Comparison of ENCODE assay signal across 14 mouse cellular contexts in genomic region chr17:36869284-36869954, GRCm38 (mm10). TPM values are rescaled to one million over a fixed set of nuclear protein-coding genes. Genes with fewer than 3 reads are reported as not detected.
DNase-seq lines count a peak whose midpoint lies in the region; ATAC-seq and TF ChIP-seq lines count a peak whose summit lies in the region.
"Had no signal": no experiment of that assay in that cellular context is flagged by ENCODE, and none has a peak within 500 bp of the region (broad histone marks: within the 10 kb centered on the region; RNA-seq: fewer than 3 reads in every experiment).

Trim10 (plus strand) TSS chr17:36869574.

- H3K4me2 ChIP-seq in heart, postnatal 0 days (ENCODE audit: low read depth, low read length) = 0 out of 2 replicates have a peak within 1 kb of the TSS, but pooled peaks have one; percentile 12
- H3K4me2 ChIP-seq: neural tube, embryonic 15.5 days had no signal

- no peak for ATAC-seq in heart, postnatal 0 days (ENCODE audit: insufficient read depth, low read depth)
- no peak for ATAC-seq in monocyte, adult 5-6 weeks (replicated peaks; ENCODE audit: insufficient number of reproducible peaks, low FRiP score, low TSS enrichment, poor library complexity, severe bottlenecking)
- ATAC-seq: hindbrain, postnatal 0 days had no signal

- H3K4me1 ChIP-seq in heart, postnatal 0 days (ENCODE audit: control insufficient read depth, insufficient read depth) = no peaks in the 10 kb centered on the region
- peaks cover 0 to 4% of the 10 kb centered on the region in 2 experiments; a peak in 2 of 4 replicates for H3K4me1 ChIP-seq in MEL (ENCODE audit: control insufficient read depth in 1 of 2, insufficient read depth in 2 of 2, low read length in 2 of 2)
- peaks cover 78% of the 10 kb centered on the region for H3K4me1 ChIP-seq in erythroblast, embryonic 14.5 days (ENCODE audit: control insufficient read depth)

- no peak within 1 kb of the TSS for H3K27ac ChIP-seq in heart, postnatal 0 days (ENCODE audit: low read depth)
- peak within 1 kb of the TSS; percentile 89 for H3K27ac ChIP-seq in MEL (ENCODE audit: control insufficient read depth, low read depth, low read length)
- H3K27ac ChIP-seq in gastrocnemius, adult 2 months = no peak within 1 kb of the TSS
- H3K27ac ChIP-seq: hindbrain, postnatal 0 days; neural tube, embryonic 15.5 days had no signal

- no peak for DNase-seq in heart, postnatal 0 days (ENCODE audit: low spot score)
- no peak for DNase-seq in heart, postnatal 10 days
- DNase-seq in MEL (ENCODE audit: low read depth, low spot score) = peak; percentile 96
- DNase-seq in kidney, postnatal 4 days = no peak
- no peak for DNase-seq in gastrocnemius, adult 2 months
- no peak for DNase-seq in retina, embryonic 14.5 days (ENCODE audit: low spot score)
- DNase-seq: adrenal gland, adult 2 months; embryo, embryonic 11 days; thymus, adult 2 months had no signal

- no peak for TF ChIP-seq EP300 in heart, postnatal 0 days (IDR thresholded peaks at IDR 0.05; ENCODE audit: low read depth)
- TF ChIP-seq EP300 in MEL (IDR thresholded peaks at IDR 0.05; ENCODE audit: low read depth in 1 of 2, low read length in 2 of 2) = peak; percentile 94 to 98

- intact Hi-C loops in heart, postnatal 10 days (cut with DNase I) = no loop called here
- intact Hi-C loops in gastrocnemius, adult 2 months (cut with DNase I) = no loop called here

- no peak within 1 kb of the TSS for H3K9ac ChIP-seq in heart, postnatal 0 days (replicated peaks; ENCODE audit: low read depth, low read length)
- H3K9ac ChIP-seq in MEL (ENCODE audit: control insufficient read depth, low read depth, low read length, poor library complexity, severe bottlenecking) = peak within 1 kb of the TSS; percentile 79
- H3K9ac ChIP-seq: neural tube, embryonic 15.5 days had no signal

- no peak within 1 kb of the TSS for H3K4me3 ChIP-seq in heart, postnatal 0 days (ENCODE audit: low read depth, low read length)
- peak within 1 kb of the TSS; percentile 71 to 80 for H3K4me3 ChIP-seq in MEL (ENCODE audit: control insufficient read depth in 1 of 2, insufficient read depth in 1 of 2, low read depth in 2 of 2, low read length in 2 of 2)
- H3K4me3 ChIP-seq in erythroblast, embryonic 14.5 days (replicated peaks) = peak within 1 kb of the TSS; percentile 79
- H3K4me3 ChIP-seq in gastrocnemius, adult 2 months = no peak within 1 kb of the TSS
- H3K4me3 ChIP-seq: neural tube, embryonic 15.5 days had no signal

- peaks cover 29% of the 10 kb centered on the region for H3K27me3 ChIP-seq in heart, postnatal 0 days (ENCODE audit: control insufficient read depth, insufficient read depth, low read length)
- no peaks in the 10 kb centered on the region for H3K27me3 ChIP-seq in MEL (ENCODE audit: control insufficient read depth in 1 of 2, insufficient read depth in 2 of 2, low read length in 2 of 2)
- H3K27me3 ChIP-seq in erythroblast, embryonic 14.5 days (ENCODE audit: control insufficient read depth) = peaks cover 30% of the 10 kb centered on the region

- no peaks in the 10 kb centered on the region for H3K9me3 ChIP-seq in heart, postnatal 0 days (replicated peaks; ENCODE audit: control insufficient read depth, low read length)
- H3K9me3 ChIP-seq in MEL (replicated peaks; ENCODE audit: insufficient read depth, low read length) = no peaks in the 10 kb centered on the region
- H3K9me3 ChIP-seq in erythroblast, embryonic 14.5 days (ENCODE audit: control insufficient read depth, low read length) = no peaks in the 10 kb centered on the region
- H3K9me3 ChIP-seq: neural tube, embryonic 15.5 days had no signal

- no peak for TF ChIP-seq RAD21 in MEL (IDR thresholded peaks at IDR 0.05; ENCODE audit: low read depth, low read length)

- peak in 1 of 2 experiments; percentile 59; a peak in 1 of 4 replicates for TF ChIP-seq POLR2A in MEL (IDR thresholded peaks at IDR 0.05; ENCODE audit: control insufficient read depth in 1 of 2, insufficient read depth in 1 of 2, low read depth in 1 of 2, low read length in 2 of 2, poor library complexity in 1 of 2)

- no peaks in the 10 kb centered on the region for H3K36me3 ChIP-seq in heart, postnatal 0 days (replicated peaks; ENCODE audit: control insufficient read depth, insufficient read depth, low read length)
- peaks cover 0 to 4% of the 10 kb centered on the region in 2 experiments; a peak in 2 of 4 replicates for H3K36me3 ChIP-seq in MEL (ENCODE audit: control insufficient read depth in 1 of 2, insufficient read depth in 2 of 2, low read length in 2 of 2)
- peaks cover 49% of the 10 kb centered on the region for H3K36me3 ChIP-seq in erythroblast, embryonic 14.5 days (ENCODE audit: control insufficient read depth)
- H3K36me3 ChIP-seq: neural tube, embryonic 15.5 days had no signal

- 71% methylated on average over 4 of the region's 4 CpGs for WGBS in heart, postnatal 0 days

- peaks cover 7% of the 10 kb centered on the region for H3K79me2 ChIP-seq in MEL (ENCODE audit: control insufficient read depth, insufficient read depth, low read length, poor library complexity)

- no peak for TF ChIP-seq CTCF in heart, postnatal 0 days (IDR thresholded peaks at IDR 0.05; ENCODE audit: low read depth)
- no peak for TF ChIP-seq CTCF in MEL (IDR thresholded peaks at IDR 0.05 in 2 of 3, conservative IDR thresholded peaks at IDR 0.05 in 1 of 3; ENCODE audit: control insufficient read depth in 1 of 3, insufficient read depth in 1 of 3, low read depth in 2 of 3, low read length in 3 of 3, poor library complexity in 1 of 3, severe bottlenecking in 1 of 3)
- TF ChIP-seq CTCF in gastrocnemius, adult 2 months (IDR thresholded peaks at IDR 0.05) = no peak

TF ChIP-seq in MEL, 35 proteins besides CTCF, POLR2A, EP300 and RAD21:
- TF ChIP-seq ZMIZ1 (IDR thresholded peaks at IDR 0.05; ENCODE audit: low read depth, low read length) (no peak), MEF2A (IDR thresholded peaks at IDR 0.05; ENCODE audit: extremely low read depth, insufficient replicate concordance, low read depth, low read length, poor library complexity, severe bottlenecking) (no peak), TCF12 (IDR thresholded peaks at IDR 0.05; ENCODE audit: low read depth, low read length) (peak; percentile 99), NRF1 (IDR thresholded peaks at IDR 0.05; ENCODE audit: insufficient read depth, low read depth, low read length, poor library complexity, severe bottlenecking) (no peak), CHD1 (IDR thresholded peaks at IDR 0.05; ENCODE audit: low read depth, low read length) (no peak), ZKSCAN1 (IDR thresholded peaks at IDR 0.05; ENCODE audit: low read depth, low read length) (no peak), TAL1 (IDR thresholded peaks at IDR 0.05; ENCODE audit: low read length) (peak; percentile 99), ELF1 (IDR thresholded peaks at IDR 0.05; ENCODE audit: low read depth, low read length) (0 out of 2 replicates have a peak, but pooled peaks have one; percentile 7), E2F4 (IDR thresholded peaks at IDR 0.05; ENCODE audit: borderline replicate concordance, low read depth, low read length) (no peak), SIN3A (IDR thresholded peaks at IDR 0.05; ENCODE audit: low read length) (peak; percentile 73), UBTF (IDR thresholded peaks at IDR 0.05; ENCODE audit: borderline replicate concordance, insufficient read depth, low read depth, low read length) (no peak), ZC3H11A (IDR thresholded peaks at IDR 0.05; ENCODE audit: low read depth, low read length) (no peak), MXI1 (IDR thresholded peaks at IDR 0.05; ENCODE audit: low read depth, low read length) (peak; percentile 26; the same call in 1 of the 2 replicates), ZNF384 (IDR thresholded peaks at IDR 0.05; ENCODE audit: low read depth, low read length) (peak; percentile 76), MYC (IDR thresholded peaks at IDR 0.05; ENCODE audit: low read depth, low read length) (0 out of 2 replicates have a peak, but pooled peaks have one; percentile 27), GATA1 (IDR thresholded peaks at IDR 0.05; ENCODE audit: low read depth, low read length) (peak; percentile 98), ETS1 (IDR thresholded peaks at IDR 0.05; ENCODE audit: low read depth, low read length) (peak; percentile 87), RCOR1 (IDR thresholded peaks at IDR 0.05; ENCODE audit: low read depth, low read length) (peak; percentile 78), NELFE (IDR thresholded peaks at IDR 0.05; ENCODE audit: low read depth, low read length) (no peak), TBP (IDR thresholded peaks at IDR 0.05; ENCODE audit: low read depth, low read length) (peak; percentile 71)

RNA-seq across cellular contexts. Expression of gene Trim10, which starts in this region (rescaled TPM):
- 0.15 TPM in 1 of 2 replicates, not detected in the other for total RNA-seq in heart, postnatal 0 days (2014; rRNA removed; ENCODE audit: low replicate concordance)
- 0.63 and 0.97 TPM in 2 replicates for polyA plus RNA-seq in heart, postnatal 0 days (2015; fragmentation: Nextera tagmentation; extraction: Ambion mirVana)
- under 1 TPM; 0.60 to 0.93 TPM for total RNA-seq in heart, postnatal 10 days (2021)
- 20.6 and 30.2 TPM in 2 replicates for total RNA-seq in MEL (2012; rRNA removed)
- 10 to 100 TPM in 1 of 2 experiments, not detected in 1; 30.4 TPM for polyA plus RNA-seq in MEL (2012; ENCODE audit: insufficient read depth in 1 of 2, insufficient read length in 2 of 2, low read depth in 1 of 2, low replicate concordance in 2 of 2, missing spikeins in 1 of 2)
- polyA plus RNA-seq in erythroblast, embryonic 14.5 days (2012) = 33.1 and 48.3 TPM in 2 replicates
- 0.49 to 16.6 TPM (median 11.1 TPM) in 3 replicates for total RNA-seq in monocyte, adult 5-6 weeks (2017)
- not detected for total RNA-seq in gastrocnemius, adult 2 months (2021)
- total RNA-seq: hindbrain, postnatal 0 days; layer of hippocampus, adult 8-10 months had no signal
- polyA plus RNA-seq: thymus, adult 2 months had no signal

Comparison
In these comparisons a context has a peak if more than half of its experiments do, and no peak if none do; other contexts are left out.
1. H3K4me3 ChIP-seq: peak in MEL (2 of 2) and erythroblast, embryonic 14.5 days (single experiment); none in heart, postnatal 0 days (single experiment) and gastrocnemius, adult 2 months (single experiment).